Mouse (Mus musculus): ENCODE results near the gene Fndc9. TPM values are rescaled to one million over a fixed set of nuclear protein-coding genes. Genes with fewer than 3 reads are reported as not detected.
A peak's percentile ranks its signal among the peaks of the same experiment; 100 is the strongest.

Fndc9 gene
- polyA plus RNA-seq (2014; fragmentation: Nextera tagmentation; extraction: Ambion mirVana) = 0.20 and 0.45 TPM in 2 replicates

DNA sequence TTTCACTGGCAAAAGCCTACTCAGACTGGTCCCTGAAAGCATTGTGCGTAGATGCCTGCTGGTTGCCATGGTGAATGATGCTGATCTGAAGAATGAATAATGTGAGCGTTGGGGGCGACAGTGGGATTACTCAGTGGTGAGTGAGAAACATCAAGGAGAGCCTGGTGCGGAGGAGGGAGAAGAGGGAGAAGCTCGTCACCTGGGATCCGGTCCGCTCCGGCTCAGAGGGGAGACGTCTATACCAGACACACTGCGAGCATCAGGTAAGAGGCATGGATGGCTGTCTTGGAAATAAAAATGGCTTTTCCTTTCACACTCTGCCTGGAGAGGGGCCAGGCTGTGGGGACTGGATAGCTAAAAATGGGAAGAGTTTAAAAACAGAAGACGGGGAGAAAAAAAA, at the start of gene Fndc9:
Gene Fndc9 (plus strand): TSS at position 198 of the 400 bp plus-strand sequence.
- Histone ChIP-seq H3K27ac (replicated peaks; ENCODE audit: low read depth, low read length) (no peak within 1 kb of the TSS), H3K9ac (ENCODE audit: low read depth, low read length) (no peak within 1 kb of the TSS), H3K4me3 (ENCODE audit: low read depth, low read length) (no peak within 1 kb of the TSS), H3K27me3 (replicated peaks; ENCODE audit: control insufficient read depth, insufficient read depth, low read length) (no peaks in the 10 kb centered on the region), H3K4me2 (ENCODE audit: low read depth, low read length) (no peak within 1 kb of the TSS), H3K9me3 (ENCODE audit: control insufficient read depth, low read length) (no peaks in the 10 kb centered on the region), H3K36me3 (ENCODE audit: control insufficient read depth, insufficient read depth, low read length) (no peaks in the 10 kb centered on the region), H3K4me1 (ENCODE audit: control insufficient read depth, insufficient read depth, low read length) (no peaks in the 10 kb centered on the region)
- ATAC-seq (ENCODE audit: low read depth) = no peak
- 73% methylated on average over 11 of the region's 11 CpGs for WGBS
- DNase-seq (ENCODE audit: low spot score) = no peak

DNA sequence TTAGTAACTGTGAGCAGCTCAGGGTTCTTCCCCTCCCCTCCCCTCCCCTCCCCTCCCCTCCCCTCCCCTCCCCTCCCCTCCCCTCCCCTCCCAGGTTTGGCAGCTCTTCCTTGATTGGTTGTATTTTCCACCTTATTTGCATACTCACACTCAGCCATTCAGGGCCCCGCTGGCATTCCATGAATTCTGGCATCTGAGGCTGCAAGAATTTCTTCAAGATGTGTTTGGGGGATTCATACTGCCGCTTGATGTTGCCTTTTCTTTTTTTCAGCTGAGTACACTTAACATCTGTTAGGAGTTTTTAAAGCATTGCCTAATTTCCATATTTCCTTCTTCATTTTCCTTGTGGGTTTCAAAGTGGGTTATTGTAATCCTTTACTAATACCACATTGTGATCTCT, 47.0 kb upstream of the Fndc9 start:
- no peaks in the 10 kb centered on the region for H3K36me3 ChIP-seq (ENCODE audit: control insufficient read depth, insufficient read depth, low read length)
- ATAC-seq (ENCODE audit: low read depth) (peak; percentile 55; the same call in 1 of the 2 replicates), DNase-seq (ENCODE audit: low spot score) (peak; percentile 85)
- no peak overlapping the region for H3K9ac ChIP-seq (ENCODE audit: low read depth, low read length)
- H3K27ac ChIP-seq (replicated peaks; ENCODE audit: low read depth, low read length) = 0 out of 2 replicates have a peak overlapping the region, but pooled peaks have one; percentile 71
- WGBS = 35% methylated on average over 1 of the region's 2 CpGs
- no peaks in the 10 kb centered on the region for H3K27me3 ChIP-seq (replicated peaks; ENCODE audit: control insufficient read depth, insufficient read depth, low read length)
- H3K4me1 ChIP-seq (ENCODE audit: control insufficient read depth, insufficient read depth, low read length) = peaks cover 15% of the 10 kb centered on the region
- no peak overlapping the region for H3K4me3 ChIP-seq (ENCODE audit: low read depth, low read length)
- no peaks in the 10 kb centered on the region for H3K9me3 ChIP-seq (ENCODE audit: control insufficient read depth, low read length)
- H3K4me2 ChIP-seq (ENCODE audit: low read depth, low read length) = no peak overlapping the region

- 46% methylated on average over 4 of the region's 4 CpGs for WGBS
- Histone ChIP-seq H3K4me2 (ENCODE audit: low read depth, low read length) (no peak overlapping the region), H3K27ac (replicated peaks; ENCODE audit: low read depth, low read length) (no peak overlapping the region), H3K4me3 (ENCODE audit: low read depth, low read length) (no peak overlapping the region), H3K36me3 (ENCODE audit: control insufficient read depth, insufficient read depth, low read length) (no peaks in the 10 kb centered on the region), H3K4me1 (ENCODE audit: control insufficient read depth, insufficient read depth, low read length) (0 out of 2 replicates have a peak, but pooled peaks cover 5% of the 10 kb centered on the region), H3K9ac (ENCODE audit: low read depth, low read length) (no peak overlapping the region), H3K27me3 (replicated peaks; ENCODE audit: control insufficient read depth, insufficient read depth, low read length) (no peaks in the 10 kb centered on the region), H3K9me3 (ENCODE audit: control insufficient read depth, low read length) (no peaks in the 10 kb centered on the region)
- ATAC-seq (ENCODE audit: low read depth) (no peak), DNase-seq (ENCODE audit: low spot score) (no peak)
Measured at GRCm38 (mm10) chr11:46194175-46194574, 41.2 kb upstream of the Fndc9 start.

DNA sequence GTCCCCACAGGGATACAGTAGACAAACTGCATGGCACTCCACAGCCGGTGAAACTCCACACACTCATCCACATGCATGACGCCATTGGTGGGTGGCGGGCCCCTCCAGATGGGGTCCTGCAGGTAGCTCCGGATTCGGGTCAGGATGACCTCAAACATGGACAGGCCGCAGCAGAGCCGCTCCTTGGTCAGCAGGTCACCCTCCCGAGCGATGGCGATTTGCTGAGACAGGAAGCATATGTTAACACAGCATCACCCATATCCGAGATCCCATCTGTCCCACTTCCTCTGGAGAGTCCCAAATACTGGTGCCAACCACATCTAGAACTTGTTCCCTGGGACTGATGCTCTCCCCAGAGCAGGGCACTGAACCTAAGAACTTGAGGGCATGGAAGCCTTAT, 34.7 kb upstream of the Fndc9 start:
- no peak overlapping the region for H3K27ac ChIP-seq (replicated peaks; ENCODE audit: low read depth, low read length)
- H3K9me3 ChIP-seq (ENCODE audit: control insufficient read depth, low read length) = no peaks in the 10 kb centered on the region
- 78% methylated on average over 11 of the region's 11 CpGs for WGBS
- no peak for DNase-seq (ENCODE audit: low spot score)
- no peaks in the 10 kb centered on the region for H3K36me3 ChIP-seq (ENCODE audit: control insufficient read depth, insufficient read depth, low read length)
- ATAC-seq (ENCODE audit: low read depth) = no peak
- H3K4me1 ChIP-seq (ENCODE audit: control insufficient read depth, insufficient read depth, low read length) = peaks cover 4% of the 10 kb centered on the region
- H3K27me3 ChIP-seq (replicated peaks; ENCODE audit: control insufficient read depth, insufficient read depth, low read length) = no peaks in the 10 kb centered on the region
- H3K4me3 ChIP-seq (ENCODE audit: low read depth, low read length) = no peak overlapping the region
- no peak overlapping the region for H3K9ac ChIP-seq (ENCODE audit: low read depth, low read length)
- no peak overlapping the region for H3K4me2 ChIP-seq (ENCODE audit: low read depth, low read length)

GRCm38 (mm10) chr11:46201636-46202546, 33.4 kb upstream of the Fndc9 start:
- Histone ChIP-seq H3K4me3 (ENCODE audit: low read depth, low read length) (no peak overlapping the region), H3K27ac (replicated peaks; ENCODE audit: low read depth, low read length) (no peak overlapping the region), H3K9ac (ENCODE audit: low read depth, low read length) (no peak overlapping the region), H3K9me3 (ENCODE audit: control insufficient read depth, low read length) (no peaks in the 10 kb centered on the region), H3K36me3 (ENCODE audit: control insufficient read depth, insufficient read depth, low read length) (no peaks in the 10 kb centered on the region), H3K27me3 (replicated peaks; ENCODE audit: control insufficient read depth, insufficient read depth, low read length) (no peaks in the 10 kb centered on the region), H3K4me2 (ENCODE audit: low read depth, low read length) (no peak overlapping the region), H3K4me1 (ENCODE audit: control insufficient read depth, insufficient read depth, low read length) (peaks cover 4% of the 10 kb centered on the region)
- ATAC-seq (ENCODE audit: low read depth) = no peak
- DNase-seq (ENCODE audit: low spot score) = no peak
- WGBS = 38% methylated on average over 20 of the region's 20 CpGs

- H3K36me3 ChIP-seq (ENCODE audit: control insufficient read depth, insufficient read depth, low read length) = no peaks in the 10 kb centered on the region
- no peaks in the 10 kb centered on the region for H3K27me3 ChIP-seq (replicated peaks; ENCODE audit: control insufficient read depth, insufficient read depth, low read length)
- H3K27ac ChIP-seq (replicated peaks; ENCODE audit: low read depth, low read length) = no peak overlapping the region
- no peak overlapping the region for H3K4me2 ChIP-seq (ENCODE audit: low read depth, low read length)
- 46% methylated on average over 10 of the region's 10 CpGs for WGBS
- peaks cover 4% of the 10 kb centered on the region for H3K4me1 ChIP-seq (ENCODE audit: control insufficient read depth, insufficient read depth, low read length)
- no peak for ATAC-seq (ENCODE audit: low read depth)
- DNase-seq (ENCODE audit: low spot score) = no peak
- no peak overlapping the region for H3K4me3 ChIP-seq (ENCODE audit: low read depth, low read length)
- H3K9me3 ChIP-seq (ENCODE audit: control insufficient read depth, low read length) = no peaks in the 10 kb centered on the region
- H3K9ac ChIP-seq (ENCODE audit: low read depth, low read length) = no peak overlapping the region
Measured at GRCm38 (mm10) chr11:46202547-46202887, 32.8 kb upstream of the Fndc9 start.

- Histone ChIP-seq H3K4me3 (ENCODE audit: low read depth, low read length) (no peak overlapping the region), H3K9me3 (ENCODE audit: control insufficient read depth, low read length) (no peaks in the 10 kb centered on the region), H3K36me3 (ENCODE audit: control insufficient read depth, insufficient read depth, low read length) (no peaks in the 10 kb centered on the region), H3K4me2 (ENCODE audit: low read depth, low read length) (no peak overlapping the region), H3K4me1 (ENCODE audit: control insufficient read depth, insufficient read depth, low read length) (peaks cover 4% of the 10 kb centered on the region), H3K27me3 (replicated peaks; ENCODE audit: control insufficient read depth, insufficient read depth, low read length) (no peaks in the 10 kb centered on the region), H3K27ac (replicated peaks; ENCODE audit: low read depth, low read length) (no peak overlapping the region), H3K9ac (ENCODE audit: low read depth, low read length) (no peak overlapping the region)
- ATAC-seq (ENCODE audit: low read depth) = no peak
- 89% methylated on average over 9 of the region's 9 CpGs for WGBS
- no peak for DNase-seq (ENCODE audit: low spot score)
Measured at GRCm38 (mm10) chr11:46204841-46205240, 30.5 kb upstream of the Fndc9 start.

DNA sequence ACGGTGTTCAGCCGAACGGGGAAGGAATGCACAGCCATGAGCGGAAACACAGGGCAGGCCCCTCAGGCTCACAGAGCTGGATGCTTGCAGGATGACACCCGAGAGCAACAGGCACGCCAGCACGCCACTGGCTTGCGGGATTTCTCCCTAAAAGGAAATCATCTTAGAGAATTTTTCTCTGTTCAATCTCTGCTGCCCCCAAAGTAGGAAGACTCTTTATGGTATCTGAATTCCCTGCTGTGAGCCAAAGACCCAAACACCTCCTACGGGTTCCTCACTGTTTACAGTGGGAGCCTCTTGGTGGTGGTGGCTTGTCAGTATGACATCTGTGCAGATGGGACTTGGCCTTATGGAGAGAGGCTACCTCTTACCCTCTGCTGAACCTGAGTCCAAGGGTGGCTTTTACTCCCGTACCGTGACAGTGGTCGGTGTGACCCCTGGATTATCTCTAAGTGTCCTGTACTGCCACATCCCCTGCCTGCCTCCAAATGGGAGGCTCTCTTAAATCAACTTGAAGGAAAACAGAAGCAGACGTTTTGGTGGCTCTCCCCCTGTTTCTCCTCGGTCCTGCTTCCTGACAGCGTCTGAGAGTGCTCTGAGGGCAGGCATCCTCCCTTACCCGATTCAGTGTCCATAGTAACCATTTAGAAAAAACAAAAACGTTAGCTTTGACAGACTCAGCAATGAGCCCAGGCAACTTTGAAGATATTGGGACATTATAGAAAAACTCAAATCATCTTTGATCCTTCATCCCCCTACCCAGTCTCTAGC, 29.5 kb upstream of the Fndc9 start:
- H3K4me3 ChIP-seq (ENCODE audit: low read depth, low read length) = no peak overlapping the region
- no peak overlapping the region for H3K9ac ChIP-seq (ENCODE audit: low read depth, low read length)
- H3K27ac ChIP-seq (replicated peaks; ENCODE audit: low read depth, low read length) = no peak overlapping the region
- no peak overlapping the region for H3K4me2 ChIP-seq (ENCODE audit: low read depth, low read length)
- WGBS = 46% methylated on average over 17 of the region's 17 CpGs
- H3K27me3 ChIP-seq (replicated peaks; ENCODE audit: control insufficient read depth, insufficient read depth, low read length) = no peaks in the 10 kb centered on the region
- DNase-seq (ENCODE audit: low spot score) (no peak), ATAC-seq (ENCODE audit: low read depth) (no peak)
- no peaks in the 10 kb centered on the region for H3K36me3 ChIP-seq (ENCODE audit: control insufficient read depth, insufficient read depth, low read length)
- H3K9me3 ChIP-seq (ENCODE audit: control insufficient read depth, low read length) = no peaks in the 10 kb centered on the region
- H3K4me1 ChIP-seq (ENCODE audit: control insufficient read depth, insufficient read depth, low read length) = peaks cover 4% of the 10 kb centered on the region

Data from embryonic facial prominence, embryonic 14.5 days (tissue).